In the genomic region with DNA sequence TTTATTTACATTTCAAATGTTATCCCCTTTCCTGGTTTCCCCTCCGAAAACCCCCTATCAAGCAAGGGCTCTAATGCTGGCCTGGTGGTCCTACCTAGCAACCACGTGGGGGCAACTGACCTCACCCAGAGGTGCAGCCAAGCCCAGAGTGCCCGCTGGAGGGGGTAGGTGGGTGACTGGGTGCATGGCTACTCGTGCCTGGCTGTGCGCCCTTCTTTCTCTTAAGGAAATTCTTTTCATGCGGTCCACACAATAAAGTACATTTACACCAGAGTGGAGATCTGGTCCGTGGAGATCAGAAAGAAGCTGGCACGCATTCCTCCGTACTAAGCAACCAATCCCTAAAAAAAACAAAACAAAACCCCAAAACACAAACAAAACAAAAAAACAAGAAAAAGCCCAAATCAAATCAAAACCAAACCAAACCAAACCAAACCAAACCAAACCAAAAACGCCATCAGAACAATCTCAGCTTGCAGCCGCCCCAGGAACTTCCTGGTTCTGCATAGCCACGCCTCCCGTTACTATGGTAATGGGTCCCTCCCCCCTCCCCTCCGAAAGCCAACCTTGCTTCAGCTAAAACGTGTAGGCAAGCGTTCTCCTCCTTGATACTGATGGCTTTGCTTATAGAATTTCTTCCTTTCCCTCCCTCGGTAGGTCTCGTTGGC, we compare ENCODE assay signal across 8 mouse cellular contexts. TPM values are rescaled to one million over a fixed set of nuclear protein-coding genes. Genes with fewer than 3 reads are reported as not detected.
DNase-seq lines count a peak whose midpoint lies in the region; ATAC-seq and TF ChIP-seq lines count a peak whose summit lies in the region.

No protein-coding gene starts in this region.

- no peaks in the 10 kb centered on the region for H3K27me3 ChIP-seq in forebrain, embryonic 13.5 days
- H3K27me3 ChIP-seq in hindbrain, embryonic 14.5 days (ENCODE audit: control insufficient read depth, insufficient read depth, low read length) = no peaks in the 10 kb centered on the region
- H3K27me3 ChIP-seq in liver, embryonic 11.5 days (replicated peaks; ENCODE audit: control insufficient read depth, insufficient read depth, low read length) = no peaks in the 10 kb centered on the region
- H3K27me3 ChIP-seq in myocyte (ENCODE audit: control insufficient read depth, insufficient read depth, insufficient read length) = no peaks in the 10 kb centered on the region
- no peaks in the 10 kb centered on the region for H3K27me3 ChIP-seq in thymus, adult 2 months (ENCODE audit: control insufficient read depth, insufficient read depth, low read length)

- peak overlapping the region; percentile 46 for H3K4me3 ChIP-seq in forebrain, embryonic 13.5 days
- H3K4me3 ChIP-seq in hindbrain, embryonic 14.5 days (replicated peaks; ENCODE audit: low read length) = peak overlapping the region; percentile 45
- peak overlapping the region; percentile 48 for H3K4me3 ChIP-seq in liver, embryonic 11.5 days (ENCODE audit: low read depth, low read length)
- H3K4me3 ChIP-seq in myocyte = peak overlapping the region; percentile 36
- peak overlapping the region; percentile 45 for H3K4me3 ChIP-seq in thymus, adult 2 months (ENCODE audit: control insufficient read depth, insufficient read depth, low read length)

- ATAC-seq in forebrain, embryonic 13.5 days = peak; percentile 91
- ATAC-seq in hindbrain, embryonic 14.5 days (ENCODE audit: low FRiP score) = peak; percentile 90
- ATAC-seq in liver, embryonic 11.5 days (replicated peaks; ENCODE audit: low FRiP score) = peak; percentile 72; the same call in 1 of the 2 replicates

- peak overlapping the region; percentile 77 for H3K4me2 ChIP-seq in forebrain, embryonic 13.5 days
- H3K4me2 ChIP-seq in hindbrain, embryonic 14.5 days (replicated peaks) = peak overlapping the region; percentile 79
- peak overlapping the region; percentile 76 for H3K4me2 ChIP-seq in liver, embryonic 11.5 days
- peak overlapping the region; percentile 95 for H3K4me2 ChIP-seq in myocyte (ENCODE audit: low read depth)

- peaks cover 33% of the 10 kb centered on the region for H3K4me1 ChIP-seq in forebrain, embryonic 13.5 days
- H3K4me1 ChIP-seq in hindbrain, embryonic 14.5 days (replicated peaks; ENCODE audit: control insufficient read depth, insufficient read depth, low read length) = peaks cover 15% of the 10 kb centered on the region; the same call in 1 of the 2 replicates
- peaks cover 8% of the 10 kb centered on the region; the same call in 1 of the 2 replicates for H3K4me1 ChIP-seq in liver, embryonic 11.5 days (replicated peaks; ENCODE audit: control insufficient read depth, insufficient read depth, low read length)
- peaks cover 6% of the 10 kb centered on the region; the same call in 1 of the 2 replicates for H3K4me1 ChIP-seq in thymus, adult 2 months (replicated peaks; ENCODE audit: control insufficient read depth, insufficient read depth, low read length)

- peak overlapping the region; percentile 85 for H3K27ac ChIP-seq in forebrain, embryonic 13.5 days
- peak overlapping the region; percentile 72 for H3K27ac ChIP-seq in hindbrain, embryonic 14.5 days
- H3K27ac ChIP-seq in liver, embryonic 11.5 days (ENCODE audit: low read depth, low read length) = no peak overlapping the region
- H3K27ac ChIP-seq in thymus, adult 2 months (ENCODE audit: control insufficient read depth, insufficient read depth, low read length) = no peak overlapping the region

- 1% methylated on average over 18 of the region's 18 CpGs for WGBS in forebrain, embryonic 13.5 days
- WGBS in hindbrain, embryonic 14.5 days = 1% methylated on average over 18 of the region's 18 CpGs
- under 1% methylated on average over 18 of the region's 18 CpGs for WGBS in liver, embryonic 11.5 days
- WGBS in thymus, adult 2 months = under 1% methylated on average over 18 of the region's 18 CpGs

- peaks cover 12% of the 10 kb centered on the region for H3K36me3 ChIP-seq in forebrain, embryonic 13.5 days (ENCODE audit: poor library complexity, severe bottlenecking)
- no peaks in the 10 kb centered on the region for H3K36me3 ChIP-seq in hindbrain, embryonic 14.5 days (replicated peaks; ENCODE audit: control insufficient read depth, insufficient read depth)
- H3K36me3 ChIP-seq in liver, embryonic 11.5 days (ENCODE audit: control insufficient read depth, insufficient read depth, low read length) = no peaks in the 10 kb centered on the region
- no peaks in the 10 kb centered on the region for H3K36me3 ChIP-seq in myocyte (ENCODE audit: control insufficient read depth, insufficient read depth)
- H3K36me3 ChIP-seq in thymus, adult 2 months (ENCODE audit: control insufficient read depth, insufficient read depth, low read length) = no peaks in the 10 kb centered on the region

- no peak overlapping the region for H3ac ChIP-seq in myocyte (ENCODE audit: control insufficient read depth, insufficient read length)

- TF ChIP-seq CTCF in thymus, adult 2 months (IDR thresholded peaks at IDR 0.05; ENCODE audit: borderline replicate concordance, control insufficient read depth, extremely low read depth, insufficient read depth, low read length, poor library complexity) = no peak

- H3K9ac ChIP-seq in forebrain, embryonic 13.5 days = peak overlapping the region; percentile 64
- H3K9ac ChIP-seq in hindbrain, embryonic 14.5 days = peak overlapping the region; percentile 64
- H3K9ac ChIP-seq in liver, embryonic 11.5 days (ENCODE audit: low read depth, low read length) = peak overlapping the region; percentile 46; the same call in 1 of the 2 replicates

- H3K79me2 ChIP-seq in myocyte (ENCODE audit: control insufficient read depth, insufficient read depth) = no peaks in the 10 kb centered on the region

- peak; percentile 47 for DNase-seq in gastrocnemius, adult 18-20 months (ENCODE audit: low spot score)
- DNase-seq in gastrocnemius, adult 8-10 months (ENCODE audit: low spot score in 2 of 2) = no peak
- peak; percentile 76 for DNase-seq in c-Kit-positive CD71-negative TER-119-negative erythroid progenitor cells, embryonic 14.5 days (ENCODE audit: low read depth)
- DNase-seq in hindbrain, embryonic 14.5 days (ENCODE audit: low spot score) = peak; percentile 87
- peak; percentile 82 for DNase-seq in liver, embryonic 11.5 days (ENCODE audit: low spot score)
- peak; percentile 58 for DNase-seq in thymus, adult 2 months

- no peaks in the 10 kb centered on the region for H3K9me3 ChIP-seq in forebrain, embryonic 13.5 days (replicated peaks)
- no peaks in the 10 kb centered on the region for H3K9me3 ChIP-seq in hindbrain, embryonic 14.5 days (ENCODE audit: control insufficient read depth, low read length)
- no peaks in the 10 kb centered on the region for H3K9me3 ChIP-seq in liver, embryonic 11.5 days (ENCODE audit: control insufficient read depth, low read length)

- TF ChIP-seq POLR2A in myocyte (IDR thresholded peaks at IDR 0.05; ENCODE audit: insufficient read length, low read depth) = no peak
- no peak for TF ChIP-seq POLR2A in thymus, adult 2 months (IDR thresholded peaks at IDR 0.05; ENCODE audit: control insufficient read depth, extremely low read depth, insufficient read depth, low read length, poor library complexity)

TF ChIP-seq in myocyte, 11 proteins besides CTCF, POLR2A, EP300 and RAD21:
- no peak for TF ChIP-seq SRF (IDR thresholded peaks at IDR 0.05; ENCODE audit: control insufficient read depth, insufficient read length, low read depth)
- no peak for TF ChIP-seq E2F4 (IDR thresholded peaks at IDR 0.05; ENCODE audit: insufficient read depth)
- no peak for TF ChIP-seq MAX (IDR thresholded peaks at IDR 0.05; ENCODE audit: low read depth)
- no peak for TF ChIP-seq TCF3 (IDR thresholded peaks at IDR 0.05; ENCODE audit: insufficient read length, low read depth)
- no peak for TF ChIP-seq TCF12 (IDR thresholded peaks at IDR 0.05; ENCODE audit: insufficient read depth, poor library complexity, severe bottlenecking)
- no peak for TF ChIP-seq MYOD1 (IDR thresholded peaks at IDR 0.05; ENCODE audit: control insufficient read depth in 1 of 3, insufficient read length in 2 of 3, low read depth in 2 of 3)
- TF ChIP-seq CEBPB (IDR thresholded peaks at IDR 0.05; ENCODE audit: insufficient read depth, poor library complexity, severe bottlenecking) = no peak
- TF ChIP-seq REST (IDR thresholded peaks at IDR 0.05; ENCODE audit: insufficient read depth, insufficient read length) = no peak
- no peak for TF ChIP-seq MYOG (IDR thresholded peaks at IDR 0.05; ENCODE audit: control insufficient read depth in 1 of 3, insufficient read depth in 1 of 3, insufficient read length in 2 of 3, low read depth in 2 of 3)
- TF ChIP-seq USF1 (IDR thresholded peaks at IDR 0.05; ENCODE audit: low read depth) = no peak
- TF ChIP-seq POLR2AphosphoS2 (IDR thresholded peaks at IDR 0.05; ENCODE audit: insufficient read length, low read depth) = no peak

RNA-seq across cellular contexts. Expression of gene Gm6525, which starts 54.4 kb away (rescaled TPM):
- not detected for total RNA-seq in gastrocnemius, adult 18-20 months (2021)
- not detected for total RNA-seq in gastrocnemius, adult 8-10 months (2022)
- polyA plus RNA-seq in forebrain, embryonic 13.5 days (2015; fragmentation: Nextera tagmentation; extraction: Ambion mirVana) = 3.7 and 4.1 TPM in 2 replicates
- 0.74 and 2.7 TPM in 2 replicates for polyA plus RNA-seq in hindbrain, embryonic 14.5 days (2014; fragmentation: Nextera tagmentation; extraction: Ambion mirVana)
- 0.27 and 0.48 TPM in 2 replicates for polyA plus RNA-seq in liver, embryonic 11.5 days (2014; fragmentation: Nextera tagmentation; extraction: Ambion mirVana)
- polyA plus RNA-seq in myocyte (2012; fragmentation: generic; extraction: Trizol) = 0.12 TPM
- polyA plus RNA-seq in thymus, adult 2 months (2012; rRNA removed) = not detected in 2 replicates

Comparison
In these comparisons a context has a peak if more than half of its experiments do, and no peak if none do; other contexts are left out.
1. DNase-seq: peak in gastrocnemius, adult 18-20 months (single experiment), c-Kit-positive CD71-negative TER-119-negative erythroid progenitor cells, embryonic 14.5 days (single experiment), hindbrain, embryonic 14.5 days (single experiment), liver, embryonic 11.5 days (single experiment) and thymus, adult 2 months (single experiment); none in gastrocnemius, adult 8-10 months (0 of 2).
2. H3K27ac ChIP-seq: peak in forebrain, embryonic 13.5 days (single experiment) and hindbrain, embryonic 14.5 days (single experiment); none in liver, embryonic 11.5 days (single experiment) and thymus, adult 2 months (single experiment).
3. Peak in every context shown above with its lines, with median percentiles within 50 percentile points of each other: ATAC-seq, H3K4me2 ChIP-seq, H3K4me3 ChIP-seq and H3K9ac ChIP-seq.